Mouse (Mus musculus) kidney, adult 2 months (tissue): Measurements from ENCODE around the gene Tas1r2. TPM values are rescaled to one million over a fixed set of nuclear protein-coding genes. Genes with fewer than 3 reads are reported as not detected.

ENCODE experiments used
- DNase-seq: peaks from one replicate; pipeline ENCODE4 v3.0.0; 2021
- H3K27ac ChIP-seq: fragments of 200-500 bp; 2 replicates; pipeline ENCODE4 v1.5.1; 2012; ENCODE audit warnings: low read depth, low read length, control low read depth, inconsistent platforms; ENCODE audit not compliant: insufficient read depth
- H3K27me3 ChIP-seq: fragments of 200-500 bp; replicated peaks from 2 replicates; pipeline ENCODE4 v1.6.1; 2012; ENCODE audit warnings: mild to moderate bottlenecking, moderate library complexity, low read length, inconsistent platforms; ENCODE audit not compliant: control insufficient read depth, insufficient read depth
- H3K36me3 ChIP-seq: fragments of 200-500 bp; 2 replicates; pipeline ENCODE4 v1.6.1; 2012; ENCODE audit warnings: mild to moderate bottlenecking, moderate library complexity, low read length, inconsistent platforms; ENCODE audit not compliant: control insufficient read depth, insufficient read depth
- H3K4me1 ChIP-seq: fragments of 200-500 bp; 2 replicates; pipeline ENCODE4 v1.6.1; 2011; ENCODE audit warnings: low read length; ENCODE audit not compliant: control insufficient read depth, insufficient read depth
- H3K4me3 ChIP-seq: fragments of 200-500 bp; 2 replicates; pipeline ENCODE4 v1.5.1; 2011; ENCODE audit warnings: mild to moderate bottlenecking, low read depth, low read length, control low read depth; ENCODE audit not compliant: insufficient read depth
- CTCF ChIP-seq: fragments of 200-500 bp; conservative IDR thresholded peaks from 2 replicates; pipeline ENCODE4 v1.5.1; 2011; ENCODE audit warnings: low read depth, mild to moderate bottlenecking, control low read depth, low read length, moderate library complexity, mixed read lengths; ENCODE audit not compliant: insufficient read depth, insufficient read length
- POLR2A ChIP-seq: fragments of 200-500 bp; IDR thresholded peaks from one replicate; pipeline ENCODE4 v1.6.1; 2011; ENCODE audit warnings: low read depth, low read length, control low read depth
- WGBS: fragments of 180-500 bp; shearing (Covaris S2); methylation state at CpG from one replicate; pipeline ENCODE4 v1.1.7; 2018; 5-methylcytosine and 5-hydroxymethylcytosine counted together
- polyA plus RNA-seq: library from polyadenylated mRNA; depleted of rRNA; stranded (reverse); fragments of >200 nt; gene quantifications from 2 replicates; pipeline ENCODE4 v1.2.3, GENCODE M21; 2012

The Tas1r2 gene
- polyA plus RNA-seq, 1 experiment: 0.14 TPM

GRCm38 (mm10) chr4:139689627-139690269 is 36.4 kb downstream of the Tas1r2 start:
- DNase-seq: no peak
- Histone ChIP-seq H3K27ac (no peak overlapping the region), H3K36me3 (no peaks in the 10 kb centered on the region), H3K4me1 (no peaks in the 10 kb centered on the region), H3K27me3 (no peaks in the 10 kb centered on the region), H3K4me3 (no peak overlapping the region)
- WGBS: 54% methylated on average over 7 of the region's 7 CpGs
- TF ChIP-seq POLR2A (no peak), CTCF (no peak)

- H3K4me3 ChIP-seq: no peak overlapping the region
- no peak overlapping the region for H3K27ac ChIP-seq
- TF ChIP-seq POLR2A (no peak), CTCF (no peak)
- H3K27me3 ChIP-seq: no peaks in the 10 kb centered on the region
- no peaks in the 10 kb centered on the region for H3K36me3 ChIP-seq
- WGBS: 49% methylated on average over 5 of the region's 5 CpGs
- H3K4me1 ChIP-seq: no peaks in the 10 kb centered on the region
- DNase-seq: no peak
Measured at GRCm38 (mm10) chr4:139693315-139693714, 40.0 kb downstream of the Tas1r2 start.

DNA sequence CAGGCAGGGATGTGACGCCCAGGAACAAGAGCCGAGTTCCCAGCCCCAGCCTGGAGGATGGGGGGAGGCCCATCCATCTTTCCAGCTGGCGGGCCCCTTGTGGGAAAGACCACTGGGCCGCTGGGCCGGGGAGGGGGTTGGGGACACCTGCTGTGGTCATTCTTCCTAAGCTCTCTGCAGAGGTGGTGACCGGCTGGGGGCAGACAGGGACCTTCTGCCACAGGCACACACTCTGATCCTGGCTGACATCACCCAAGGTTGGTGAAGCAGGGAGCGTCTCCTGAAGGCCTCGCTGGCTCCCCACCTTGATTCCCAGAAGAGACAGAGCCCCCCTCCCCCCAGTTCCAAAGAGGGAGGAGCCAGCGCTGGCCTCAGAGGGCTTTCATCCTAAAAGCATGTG is 44.4 kb downstream of the Tas1r2 start:
- Histone ChIP-seq H3K27me3 (no peaks in the 10 kb centered on the region), H3K4me3 (no peak overlapping the region), H3K4me1 (no peaks in the 10 kb centered on the region), H3K27ac (no peak overlapping the region), H3K36me3 (no peaks in the 10 kb centered on the region)
- WGBS: 7% methylated on average over 9 of the region's 9 CpGs
- TF ChIP-seq CTCF (no peak), POLR2A (no peak)
- DNase-seq: no peak

- H3K27ac ChIP-seq: no peak overlapping the region
- 45% methylated on average over 8 of the region's 8 CpGs for WGBS
- TF ChIP-seq POLR2A (no peak), CTCF (no peak)
- DNase-seq: no peak
- H3K4me3 ChIP-seq: no peak overlapping the region
- no peaks in the 10 kb centered on the region for H3K4me1 ChIP-seq
- no peaks in the 10 kb centered on the region for H3K36me3 ChIP-seq
- no peaks in the 10 kb centered on the region for H3K27me3 ChIP-seq
Measured at GRCm38 (mm10) chr4:139698602-139699001, 45.3 kb downstream of the Tas1r2 start.

- H3K27ac ChIP-seq: no peak overlapping the region
- no peaks in the 10 kb centered on the region for H3K27me3 ChIP-seq
- no peak overlapping the region for H3K4me3 ChIP-seq
- H3K36me3 ChIP-seq: no peaks in the 10 kb centered on the region
- no peaks in the 10 kb centered on the region for H3K4me1 ChIP-seq
- TF ChIP-seq POLR2A: no peak
- TF ChIP-seq CTCF: no peak
- DNase-seq: no peak
- 67% methylated on average over 4 of the region's 4 CpGs for WGBS
Measured at GRCm38 (mm10) chr4:139702914-139703313, 49.6 kb downstream of the Tas1r2 start.

- H3K27ac ChIP-seq: no peak overlapping the region
- no peak for DNase-seq
- peak; percentile 12; the same call in 1 of the 2 replicates for TF ChIP-seq CTCF
- no peak for TF ChIP-seq POLR2A
- no peaks in the 10 kb centered on the region for H3K36me3 ChIP-seq
- no peak overlapping the region for H3K4me3 ChIP-seq
- no peaks in the 10 kb centered on the region for H3K4me1 ChIP-seq
- 85% methylated on average over 11 of the region's 11 CpGs for WGBS
- no peaks in the 10 kb centered on the region for H3K27me3 ChIP-seq
Measured at GRCm38 (mm10) chr4:139703468-139703867, 50.1 kb downstream of the Tas1r2 start.

GRCm38 (mm10) chr4:139705986-139706385 is 52.6 kb downstream of the Tas1r2 start:
- Histone ChIP-seq H3K4me3 (no peak overlapping the region), H3K4me1 (no peaks in the 10 kb centered on the region), H3K27ac (no peak overlapping the region), H3K27me3 (no peaks in the 10 kb centered on the region), H3K36me3 (no peaks in the 10 kb centered on the region)
- TF ChIP-seq POLR2A (no peak), CTCF (no peak)
- 65% methylated on average over 5 of the region's 5 CpGs for WGBS
- peak; percentile 3 for DNase-seq

GRCm38 (mm10) chr4:139710467-139711334 is 57.4 kb downstream of the Tas1r2 start:
- no peaks in the 10 kb centered on the region for H3K36me3 ChIP-seq
- H3K27me3 ChIP-seq: no peaks in the 10 kb centered on the region
- no peak for DNase-seq
- H3K4me3 ChIP-seq: no peak overlapping the region
- 53% methylated on average over 25 of the region's 25 CpGs for WGBS
- TF ChIP-seq POLR2A: no peak
- no peaks in the 10 kb centered on the region for H3K4me1 ChIP-seq
- no peak overlapping the region for H3K27ac ChIP-seq
